Mouse (Mus musculus) activated CD4-positive, CD25-positive, alpha-beta regulatory T cell, adult 4 months (primary cell): ENCODE data around the gene Cd55b. TPM values are rescaled to one million over a fixed set of nuclear protein-coding genes. Genes with fewer than 3 reads are reported as not detected.

Experiments
- polyA plus RNA-seq, 2 experiments: library from polyadenylated mRNA; unstranded; fragments of 100-300 nt; shearing (Covaris generic); gene quantifications; one replicate each; pipeline ENCODE4 v1.2.1; 2017

Cd55b gene
- polyA plus RNA-seq, 2 experiments from 2014 or later = not detected

Other genes with a start within 250 kb of the Cd55b start
- gene Cd55, start 39.7 kb upstream of the Cd55b start, polyA plus RNA-seq = 10 to 100 TPM; 29.3 to 35.0 TPM
- gene Zp3r, start 206.6 kb upstream of the Cd55b start, polyA plus RNA-seq = not detected
- gene C4bp, start 238.6 kb upstream of the Cd55b start, polyA plus RNA-seq = not detected